Mouse (Mus musculus) lung, postnatal 0 days (tissue): ENCODE results near the gene Gnaq. TPM values are rescaled to one million over a fixed set of nuclear protein-coding genes. Genes with fewer than 3 reads are reported as not detected.
"Not testable (repeated sequence)": the region's sequence is repeated elsewhere in the genome, so short reads cannot be mapped to it uniquely, and the experiment has no call there.

ENCODE experiments used
- ATAC-seq: fragments of 200-750 bp; cut with Nextera tagmentation; 2 replicates; pipeline ENCODE4 v1.8.0; 2017; ENCODE audit warnings: moderate library complexity
- DNase-seq: peaks from one replicate; pipeline ENCODE4 v3.0.0-alpha.2; 2016; ENCODE audit warnings: low spot score
- H3K27ac ChIP-seq: fragments of 300-500 bp; sonication (generic); 2 replicates; pipeline ENCODE4 v1.5.1; 2014; ENCODE audit warnings: antibody characterized with exemption, mild to moderate bottlenecking, low read length, mixed read lengths
- H3K27me3 ChIP-seq: fragments of 300-500 bp; sonication (generic); replicated peaks from 2 replicates; pipeline ENCODE4 v1.6.1; 2014; ENCODE audit warnings: low read length, mixed read lengths; ENCODE audit not compliant: insufficient read depth
- H3K36me3 ChIP-seq: fragments of 300-500 bp; sonication (generic); 2 replicates; pipeline ENCODE4 v1.6.1; 2014; ENCODE audit warnings: low read length, mixed read lengths; ENCODE audit not compliant: insufficient read depth
- H3K4me1 ChIP-seq: fragments of 300-500 bp; sonication (generic); 2 replicates; pipeline ENCODE4 v1.6.1; 2014; ENCODE audit warnings: antibody characterized with exemption, low read depth, low read length, mixed read lengths; ENCODE audit not compliant: insufficient read depth
- H3K4me2 ChIP-seq: fragments of 300-500 bp; sonication (generic); replicated peaks from 2 replicates; pipeline ENCODE4 v1.6.1; 2014; ENCODE audit warnings: low read depth, mild to moderate bottlenecking, low read length, moderate library complexity, mixed read lengths
- H3K4me3 ChIP-seq: fragments of 300-500 bp; sonication (generic); 2 replicates; pipeline ENCODE4 v1.5.1; 2014; ENCODE audit warnings: low read depth, low read length
- H3K9ac ChIP-seq: fragments of 300-500 bp; sonication (generic); replicated peaks from 2 replicates; pipeline ENCODE4 v1.6.1; 2014; ENCODE audit warnings: low read depth, mild to moderate bottlenecking
- H3K9me3 ChIP-seq: fragments of 300-500 bp; sonication (generic); 2 replicates; pipeline ENCODE4 v1.6.1; 2016; ENCODE audit warnings: low read length, mixed read lengths
- CTCF ChIP-seq: IDR thresholded peaks from 2 replicates; pipeline ENCODE4 v1.5.1; 2016; ENCODE audit warnings: antibody characterized with exemption, mild to moderate bottlenecking
- EP300 ChIP-seq: IDR thresholded peaks from 2 replicates; pipeline ENCODE4 v1.6.1; 2016; ENCODE audit warnings: antibody characterized with exemption, mild to moderate bottlenecking, control low read depth
- WGBS: fragments of 180-500 bp; shearing (Covaris S2); extraction: QIAGEN DNeasy Blood & Tissue Kit; methylation state at CpG from one replicate; pipeline ENCODE4 v1.1.7; 2014; 5-methylcytosine and 5-hydroxymethylcytosine counted together
- polyA plus RNA-seq: library from polyadenylated mRNA; unstranded; fragments of >200 nt; fragmentation: Nextera tagmentation; extraction: Ambion mirVana; gene quantifications from 2 replicates; pipeline ENCODE4 v1.2.1, GENCODE M21; 2015

The Gnaq gene
- polyA plus RNA-seq, 1 experiment from 2014 or later = 27.6 TPM

DNA sequence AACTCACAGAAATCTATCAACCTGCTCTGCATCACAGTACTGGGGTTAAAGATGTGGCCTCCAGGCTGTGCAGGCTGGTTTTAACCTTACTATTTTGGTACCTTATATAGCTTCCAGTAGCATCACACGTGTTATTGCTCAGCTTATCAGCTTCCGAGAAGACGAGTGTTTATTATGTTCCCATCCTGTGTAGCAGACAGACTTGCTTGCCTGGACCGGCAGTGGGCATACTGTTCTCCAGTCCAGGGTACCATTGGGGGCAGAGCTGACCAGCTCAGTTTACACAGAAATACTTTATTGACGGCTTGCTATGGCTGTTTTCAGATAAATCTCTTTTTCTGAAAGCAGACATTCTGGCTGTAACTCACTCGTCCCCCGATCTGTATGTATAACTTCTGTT is 17.7 kb downstream of the Gnaq start:
- Histone ChIP-seq H3K9ac (no peak overlapping the region), H3K27me3 (no peaks in the 10 kb centered on the region), H3K36me3 (no peaks in the 10 kb centered on the region), H3K4me1 (peaks cover 2% of the 10 kb centered on the region; the same call in 1 of the 2 replicates), H3K4me2 (no peak overlapping the region), H3K9me3 (no peaks in the 10 kb centered on the region), H3K27ac (no peak overlapping the region), H3K4me3 (no peak overlapping the region)
- WGBS = 43% methylated on average over 7 of the region's 7 CpGs
- DNase-seq (no peak), ATAC-seq (peak; percentile 65)
- no peak for TF ChIP-seq EP300
- TF ChIP-seq CTCF = no peak

DNA sequence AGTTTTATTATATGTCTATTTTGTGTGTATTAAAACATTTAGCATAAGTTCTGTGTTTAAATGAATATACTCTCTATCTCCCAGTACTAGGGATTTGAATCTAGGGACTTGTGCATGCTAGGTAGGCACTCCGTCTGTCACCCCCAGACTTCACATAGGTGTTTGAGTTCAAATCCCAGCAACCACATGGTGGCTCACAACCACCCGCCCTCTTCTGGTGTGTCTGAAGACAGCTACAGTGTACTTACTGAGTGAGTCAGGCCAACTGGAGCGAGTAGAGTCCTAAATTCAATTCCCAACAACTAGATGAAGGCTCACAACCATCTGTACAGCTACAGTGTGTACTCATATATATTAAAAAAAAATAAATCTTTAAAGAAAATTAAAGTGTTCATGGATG is 21.2 kb downstream of the Gnaq start:
- Histone ChIP-seq H3K4me2 (no peak overlapping the region), H3K27ac (no peak overlapping the region), H3K4me1 (peaks cover 3% of the 10 kb centered on the region; the same call in 1 of the 2 replicates), H3K4me3 (no peak overlapping the region), H3K9me3 (no peaks in the 10 kb centered on the region), H3K9ac (no peak overlapping the region), H3K27me3 (no peaks in the 10 kb centered on the region), H3K36me3 (no peaks in the 10 kb centered on the region)
- no peak for ATAC-seq
- TF ChIP-seq EP300 (no peak), CTCF (no peak)
- WGBS = 85% methylated on average over 3 of the region's 3 CpGs
- DNase-seq = no peak

DNA sequence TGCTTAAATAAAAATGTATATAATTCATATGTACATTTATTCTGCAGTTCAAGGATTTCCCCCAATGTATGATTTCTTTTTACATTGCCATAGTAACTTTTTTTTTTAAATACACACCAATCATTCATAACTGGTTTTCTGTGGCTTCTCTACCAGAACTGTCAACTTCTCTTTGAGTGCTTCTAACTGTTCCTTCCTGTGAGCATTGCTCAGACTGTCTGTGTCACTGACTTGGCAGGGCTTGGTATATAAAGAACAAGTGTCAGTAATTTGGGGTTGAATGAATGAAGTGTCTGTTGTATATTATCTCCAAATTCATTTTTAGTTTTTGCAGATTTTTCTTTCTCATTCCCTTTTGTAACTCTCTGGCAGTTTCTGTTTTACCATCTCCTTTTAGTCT is 21.8 kb downstream of the Gnaq start:
- TF ChIP-seq EP300 (no peak), CTCF (no peak)
- Histone ChIP-seq H3K27me3 (no peaks in the 10 kb centered on the region), H3K4me3 (no peak overlapping the region), H3K4me2 (no peak overlapping the region), H3K9me3 (no peaks in the 10 kb centered on the region), H3K27ac (no peak overlapping the region), H3K36me3 (no peaks in the 10 kb centered on the region), H3K4me1 (peaks cover 3% of the 10 kb centered on the region; the same call in 1 of the 2 replicates), H3K9ac (no peak overlapping the region)
- no peak for ATAC-seq
- DNase-seq = no peak

DNA sequence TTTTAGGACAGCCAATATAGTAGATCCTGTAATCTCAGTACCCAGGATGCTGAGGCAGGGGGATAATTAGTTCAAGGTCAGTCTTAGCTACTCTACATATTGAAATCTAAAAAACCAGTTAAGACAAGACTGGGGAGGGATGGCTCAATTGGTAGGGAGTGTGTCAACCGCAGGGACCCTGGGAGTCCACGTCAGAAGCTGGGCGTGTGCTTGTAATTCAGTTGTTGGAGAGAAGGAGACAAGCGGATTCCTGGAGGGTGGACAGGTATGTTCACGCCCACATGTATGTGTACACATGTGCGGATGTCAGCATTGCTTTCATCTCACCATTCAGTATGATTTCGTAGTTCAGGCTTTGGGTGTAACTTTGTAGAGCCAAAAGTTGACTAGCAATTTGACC is 24.5 kb downstream of the Gnaq start:
- no peak for TF ChIP-seq CTCF
- no peak for TF ChIP-seq EP300
- ATAC-seq = no peak

DNA sequence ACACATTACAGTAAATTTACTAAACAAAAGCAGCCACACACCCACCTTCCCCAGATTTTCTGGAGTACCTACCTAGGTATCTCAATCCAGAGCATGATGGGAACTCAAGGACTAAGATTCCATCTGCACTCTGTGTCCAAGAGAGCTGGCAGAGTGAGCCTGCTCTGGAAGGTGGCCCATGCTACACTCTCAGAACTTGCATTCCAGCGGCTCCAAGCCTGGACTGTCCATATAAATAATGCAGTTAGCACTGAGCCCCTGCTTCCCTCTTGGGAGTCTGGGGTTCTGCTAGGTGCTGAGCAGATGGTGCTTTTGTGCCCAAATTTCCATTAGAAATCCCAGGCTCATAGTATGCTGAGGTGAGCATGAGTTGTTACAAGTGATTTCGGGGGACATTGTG is 28.1 kb downstream of the Gnaq start:
- peaks cover 9% of the 10 kb centered on the region; the same call in 1 of the 2 replicates for H3K4me1 ChIP-seq
- no peak; the same call in 1 of the 2 replicates for ATAC-seq
- H3K27ac ChIP-seq = no peak overlapping the region
- H3K9ac ChIP-seq = no peak overlapping the region
- no peak overlapping the region for H3K4me2 ChIP-seq
- no peak for DNase-seq
- no peak overlapping the region for H3K4me3 ChIP-seq
- no peaks in the 10 kb centered on the region for H3K9me3 ChIP-seq
- no peaks in the 10 kb centered on the region for H3K27me3 ChIP-seq
- WGBS = 60% methylated on average over 2 of the region's 2 CpGs
- H3K36me3 ChIP-seq = no peaks in the 10 kb centered on the region
- TF ChIP-seq EP300 = no peak
- no peak for TF ChIP-seq CTCF

More for the DNA sequence above, 24.5 kb downstream of the Gnaq start:
- Histone ChIP-seq H3K4me3 (no peak overlapping the region), H3K4me2 (no peak overlapping the region), H3K4me1 (peaks cover 13% of the 10 kb centered on the region; the same call in 1 of the 2 replicates), H3K27ac (no peak overlapping the region), H3K9me3 (no peaks in the 10 kb centered on the region), H3K9ac (no peak overlapping the region), H3K27me3 (no peaks in the 10 kb centered on the region), H3K36me3 (no peaks in the 10 kb centered on the region)
- no peak for DNase-seq
- WGBS = 90% methylated on average over 7 of the region's 7 CpGs

DNA sequence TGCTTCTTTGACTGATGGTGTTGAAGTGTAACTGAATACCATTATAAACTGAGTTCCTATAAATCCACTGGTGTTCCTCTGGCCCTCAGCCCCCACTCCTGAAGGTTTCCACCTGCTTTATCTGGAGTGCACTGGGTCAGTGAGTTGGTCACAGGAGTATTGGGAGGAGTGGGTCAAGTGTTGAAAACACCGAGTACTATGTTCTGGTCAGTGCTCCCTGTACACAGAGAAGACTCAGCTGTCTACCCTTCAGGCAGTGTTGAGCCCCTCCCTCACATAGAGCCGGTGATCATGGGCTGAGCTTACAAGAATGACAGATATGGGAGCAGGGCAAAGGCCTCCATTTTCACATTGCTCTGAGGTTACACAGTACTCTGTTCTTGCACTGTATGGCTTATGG is 28.6 kb downstream of the Gnaq start:
- H3K9me3 ChIP-seq = no peaks in the 10 kb centered on the region
- no peak overlapping the region for H3K4me3 ChIP-seq
- H3K4me2 ChIP-seq = no peak overlapping the region
- ATAC-seq (no peak; the same call in 1 of the 2 replicates), DNase-seq (no peak)
- peaks cover 9% of the 10 kb centered on the region; the same call in 1 of the 2 replicates for H3K4me1 ChIP-seq
- 46% methylated on average over 2 of the region's 2 CpGs for WGBS
- no peak overlapping the region for H3K9ac ChIP-seq
- H3K36me3 ChIP-seq = no peaks in the 10 kb centered on the region
- H3K27ac ChIP-seq = no peak overlapping the region
- no peaks in the 10 kb centered on the region for H3K27me3 ChIP-seq
- TF ChIP-seq CTCF (no peak), EP300 (no peak)

DNA sequence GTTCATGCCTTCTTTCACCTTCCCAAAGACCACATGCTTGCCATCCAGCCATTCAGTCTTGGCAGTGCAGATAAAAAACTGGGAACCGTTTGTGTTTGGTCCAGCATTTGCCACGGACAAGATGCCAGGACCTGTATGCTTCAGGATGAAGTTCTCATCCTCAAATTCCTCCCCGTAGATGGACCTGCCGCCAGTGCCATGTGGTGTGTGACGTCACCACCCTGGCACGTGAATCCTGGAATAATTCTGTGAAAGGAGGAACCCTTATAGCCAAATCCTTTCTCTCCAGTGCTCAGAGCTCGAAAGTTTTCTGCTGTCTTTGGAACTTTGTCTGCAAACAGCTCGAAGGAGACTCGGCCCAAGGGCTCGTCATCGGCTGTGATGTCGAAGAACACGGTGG is 31.8 kb downstream of the Gnaq start:
- 96% methylated on average over 13 of the region's 13 CpGs for whole genome bisulfite sequencing
- not testable (repeated sequence) for H3K4me2 ChIP-seq, DNase-seq, H3K9ac ChIP-seq, H3K27ac ChIP-seq, H3K9me3 ChIP-seq, H3K4me3 ChIP-seq, ATAC-seq, H3K36me3 ChIP-seq, H3K27me3 ChIP-seq
- peaks cover 23% of the 10 kb centered on the region; the same call in 1 of the 2 replicates for H3K4me1 ChIP-seq
